Mouse (Mus musculus): ENCODE measurements around the gene Sprn. TPM values are rescaled to one million over a fixed set of nuclear protein-coding genes. Genes with fewer than 3 reads are reported as not detected.

Sprn gene
- polyA plus RNA-seq, 1 experiment from 2014 or later, result 0.54 TPM

GRCm38 (mm10) chr7:140167950-140168349 lies 13.3 kb upstream of the Sprn start:
- no peak for ATAC-seq (ENCODE audit: insufficient number of reproducible peaks, insufficient read depth, low FRiP score, low read depth)
- no peaks in the 10 kb centered on the region for H3K36me3 ChIP-seq (ENCODE audit: control insufficient read depth, insufficient read depth, low read length)
- 66% methylated on average over 1 of the region's 1 CpGs for WGBS

DNA sequence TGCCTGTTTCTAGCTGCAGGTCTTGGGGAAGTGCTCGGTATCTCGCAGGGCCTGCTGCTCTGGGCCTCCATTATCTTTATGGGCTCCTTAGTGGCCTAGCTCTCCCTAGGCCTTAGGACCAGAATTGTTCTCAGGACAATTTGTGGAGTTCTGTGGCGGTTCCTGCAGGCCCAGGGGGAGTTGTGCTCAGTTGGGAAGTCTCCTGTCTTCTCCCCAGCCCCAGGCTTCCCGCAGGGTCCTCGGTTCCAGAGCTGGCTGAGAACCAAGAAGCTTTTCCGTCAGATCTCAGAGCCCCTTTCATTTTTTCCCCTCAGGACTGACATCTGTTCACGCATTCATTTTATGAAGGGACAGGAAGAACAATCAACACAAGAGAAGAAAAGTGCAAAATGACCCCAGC lies 10.0 kb upstream of the Sprn start, which contains the start of gene Olfr522:
Gene Olfr522 (minus strand): TSS at position 101 of the 400 bp plus-strand sequence.
- H3K4me2 ChIP-seq (replicated peaks; ENCODE audit: low read depth, low read length), result no peak within 1 kb of the TSS
- H3K27me3 ChIP-seq (ENCODE audit: control insufficient read depth, insufficient read depth, low read length), result no peaks in the 10 kb centered on the region
- no peaks in the 10 kb centered on the region for H3K9me3 ChIP-seq (ENCODE audit: control insufficient read depth, low read depth, low read length)
- no peaks in the 10 kb centered on the region for H3K36me3 ChIP-seq (ENCODE audit: control insufficient read depth, insufficient read depth, low read length)
- 76% methylated on average over 7 of the region's 7 CpGs for WGBS
- no peak within 1 kb of the TSS for H3K4me3 ChIP-seq (ENCODE audit: low read depth, low read length)
- H3K9ac ChIP-seq (replicated peaks; ENCODE audit: low read depth, low read length), result no peak within 1 kb of the TSS
- no peak for ATAC-seq (ENCODE audit: insufficient number of reproducible peaks, insufficient read depth, low FRiP score, low read depth)
- no peak within 1 kb of the TSS for H3K27ac ChIP-seq (ENCODE audit: low read length)
- H3K4me1 ChIP-seq (ENCODE audit: control insufficient read depth, insufficient read depth, low read length), result no peaks in the 10 kb centered on the region

More at GRCm38 (mm10) chr7:140167950-140168349, 13.3 kb upstream of the Sprn start:
- Histone ChIP-seq H3K9ac (replicated peaks; ENCODE audit: low read depth, low read length) (no peak overlapping the region), H3K27me3 (ENCODE audit: control insufficient read depth, insufficient read depth, low read length) (no peaks in the 10 kb centered on the region), H3K4me2 (replicated peaks; ENCODE audit: low read depth, low read length) (no peak overlapping the region), H3K4me3 (ENCODE audit: low read depth, low read length) (no peak overlapping the region), H3K4me1 (ENCODE audit: control insufficient read depth, insufficient read depth, low read length) (no peaks in the 10 kb centered on the region), H3K9me3 (ENCODE audit: control insufficient read depth, low read depth, low read length) (no peaks in the 10 kb centered on the region), H3K27ac (ENCODE audit: low read length) (no peak overlapping the region)

GRCm38 (mm10) chr7:140160363-140160762 lies 5.7 kb upstream of the Sprn start:
- H3K27ac ChIP-seq (ENCODE audit: low read length), result no peak overlapping the region
- WGBS, result 85% methylated on average over 3 of the region's 3 CpGs
- ATAC-seq (ENCODE audit: insufficient number of reproducible peaks, insufficient read depth, low FRiP score, low read depth), result no peak
- H3K27me3 ChIP-seq (ENCODE audit: control insufficient read depth, insufficient read depth, low read length), result no peaks in the 10 kb centered on the region
- no peaks in the 10 kb centered on the region for H3K9me3 ChIP-seq (ENCODE audit: control insufficient read depth, low read depth, low read length)
- no peak overlapping the region for H3K9ac ChIP-seq (replicated peaks; ENCODE audit: low read depth, low read length)
- no peaks in the 10 kb centered on the region for H3K36me3 ChIP-seq (ENCODE audit: control insufficient read depth, insufficient read depth, low read length)
- no peak overlapping the region for H3K4me3 ChIP-seq (ENCODE audit: low read depth, low read length)
- no peaks in the 10 kb centered on the region for H3K4me1 ChIP-seq (ENCODE audit: control insufficient read depth, insufficient read depth, low read length)
- H3K4me2 ChIP-seq (replicated peaks; ENCODE audit: low read depth, low read length), result no peak overlapping the region

DNA sequence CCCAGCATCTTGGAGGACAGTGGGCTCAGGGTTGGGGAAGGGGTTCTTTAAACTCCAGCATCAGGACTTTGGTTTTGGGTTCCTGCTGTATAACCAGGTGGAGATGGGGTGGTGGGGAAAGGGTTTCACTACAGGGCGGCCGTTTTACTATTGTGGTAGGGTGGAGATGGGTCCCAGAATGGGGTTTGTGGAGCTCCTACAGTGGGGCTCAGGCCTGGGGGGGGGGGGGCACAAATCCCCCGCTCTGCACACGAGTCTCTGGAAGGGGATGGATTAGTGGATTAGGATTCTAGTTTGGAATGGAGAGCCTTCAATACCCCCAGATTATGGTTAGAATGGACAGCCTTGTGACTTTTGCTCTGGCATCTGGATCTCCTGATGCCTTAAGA lies 854 bp downstream of the Sprn start:
- ATAC-seq (ENCODE audit: insufficient number of reproducible peaks, insufficient read depth, low FRiP score, low read depth), result no peak
- 0 out of 2 replicates have a peak overlapping the region, but pooled peaks have one; percentile 20 for H3K4me3 ChIP-seq (ENCODE audit: low read depth, low read length)
- 28% methylated on average over 4 of the region's 4 CpGs for WGBS
- H3K9me3 ChIP-seq (ENCODE audit: control insufficient read depth, low read depth, low read length), result no peaks in the 10 kb centered on the region
- peaks cover 11% of the 10 kb centered on the region; the same call in 1 of the 2 replicates for H3K27me3 ChIP-seq (ENCODE audit: control insufficient read depth, insufficient read depth, low read length)
- H3K4me1 ChIP-seq (ENCODE audit: control insufficient read depth, insufficient read depth, low read length), result peaks cover 5% of the 10 kb centered on the region
- H3K27ac ChIP-seq (ENCODE audit: low read length), result no peak overlapping the region
- peak overlapping the region; percentile 34 for H3K4me2 ChIP-seq (replicated peaks; ENCODE audit: low read depth, low read length)
- H3K36me3 ChIP-seq (ENCODE audit: control insufficient read depth, insufficient read depth, low read length), result no peaks in the 10 kb centered on the region
- H3K9ac ChIP-seq (replicated peaks; ENCODE audit: low read depth, low read length), result no peak overlapping the region

GRCm38 (mm10) chr7:140153383-140153782 lies 1.3 kb downstream of the Sprn start:
- no peak for ATAC-seq (ENCODE audit: insufficient number of reproducible peaks, insufficient read depth, low FRiP score, low read depth)
- WGBS, result 4% methylated on average over 28 of the region's 28 CpGs
- Histone ChIP-seq H3K4me1 (ENCODE audit: control insufficient read depth, insufficient read depth, low read length) (peaks cover 5% of the 10 kb centered on the region), H3K27me3 (ENCODE audit: control insufficient read depth, insufficient read depth, low read length) (peaks cover 11% of the 10 kb centered on the region; the same call in 1 of the 2 replicates), H3K27ac (ENCODE audit: low read length) (no peak overlapping the region), H3K4me3 (ENCODE audit: low read depth, low read length) (0 out of 2 replicates have a peak overlapping the region, but pooled peaks have one; percentile 20), H3K9ac (replicated peaks; ENCODE audit: low read depth, low read length) (peak overlapping the region; percentile 26; the same call in 1 of the 2 replicates), H3K4me2 (replicated peaks; ENCODE audit: low read depth, low read length) (peak overlapping the region; percentile 31), H3K9me3 (ENCODE audit: control insufficient read depth, low read depth, low read length) (no peaks in the 10 kb centered on the region), H3K36me3 (ENCODE audit: control insufficient read depth, insufficient read depth, low read length) (no peaks in the 10 kb centered on the region)

DNA sequence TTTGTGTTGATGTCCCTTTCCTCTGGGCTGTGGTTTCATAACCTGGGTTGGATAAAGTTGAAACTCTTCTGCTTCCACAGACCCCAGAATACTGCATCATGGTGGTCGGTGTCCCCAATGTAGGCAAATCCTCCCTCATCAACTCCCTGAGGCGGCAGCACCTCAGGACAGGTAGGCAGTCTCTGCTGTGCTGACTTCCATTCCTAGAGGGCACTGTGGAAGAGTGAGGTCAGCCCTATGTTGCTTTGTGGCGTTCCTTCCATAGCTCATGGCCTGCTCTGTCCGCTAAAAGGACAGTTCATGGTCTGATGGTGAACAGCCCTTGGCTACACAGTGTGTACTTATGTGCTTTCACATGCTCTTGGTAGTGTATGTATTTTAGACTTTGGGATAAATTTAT lies 10.1 kb downstream of the Sprn start:
- Histone ChIP-seq H3K4me2 (replicated peaks; ENCODE audit: low read depth, low read length) (no peak overlapping the region), H3K9me3 (ENCODE audit: control insufficient read depth, low read depth, low read length) (no peaks in the 10 kb centered on the region), H3K4me3 (ENCODE audit: low read depth, low read length) (no peak overlapping the region), H3K36me3 (ENCODE audit: control insufficient read depth, insufficient read depth, low read length) (no peaks in the 10 kb centered on the region; the same call in 1 of the 2 replicates), H3K4me1 (ENCODE audit: control insufficient read depth, insufficient read depth, low read length) (no peaks in the 10 kb centered on the region), H3K27me3 (ENCODE audit: control insufficient read depth, insufficient read depth, low read length) (no peaks in the 10 kb centered on the region), H3K27ac (ENCODE audit: low read length) (no peak overlapping the region), H3K9ac (replicated peaks; ENCODE audit: low read depth, low read length) (no peak overlapping the region)
- no peak for ATAC-seq (ENCODE audit: insufficient number of reproducible peaks, insufficient read depth, low FRiP score, low read depth)
- 88% methylated on average over 4 of the region's 4 CpGs for WGBS

DNA sequence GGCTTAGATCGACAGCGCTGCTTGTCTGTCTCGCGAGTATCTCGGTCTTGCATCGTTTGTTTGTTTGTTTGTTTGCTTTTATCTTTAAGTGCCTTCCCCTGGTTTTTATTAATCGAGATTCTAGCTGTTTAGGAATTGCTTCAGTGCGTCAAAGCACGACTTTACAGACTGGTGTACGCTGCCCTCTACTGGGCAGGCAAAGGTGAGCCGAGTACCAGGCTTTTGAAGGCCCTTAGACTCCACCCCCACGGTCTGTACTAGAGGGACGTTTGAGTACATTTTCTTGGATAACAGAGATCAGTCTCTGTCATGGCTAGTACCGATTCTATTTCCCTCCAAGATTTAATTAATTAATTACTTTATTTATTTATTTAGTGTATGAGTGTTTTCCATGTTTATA lies 13.3 kb downstream of the Sprn start:
- no peak overlapping the region for H3K9ac ChIP-seq (replicated peaks; ENCODE audit: low read depth, low read length)
- H3K4me3 ChIP-seq (ENCODE audit: low read depth, low read length), result no peak overlapping the region
- H3K36me3 ChIP-seq (ENCODE audit: control insufficient read depth, insufficient read depth, low read length), result no peaks in the 10 kb centered on the region; the same call in 1 of the 2 replicates
- H3K27me3 ChIP-seq (ENCODE audit: control insufficient read depth, insufficient read depth, low read length), result no peaks in the 10 kb centered on the region
- H3K4me2 ChIP-seq (replicated peaks; ENCODE audit: low read depth, low read length), result no peak overlapping the region
- H3K27ac ChIP-seq (ENCODE audit: low read length), result no peak overlapping the region
- H3K9me3 ChIP-seq (ENCODE audit: control insufficient read depth, low read depth, low read length), result no peaks in the 10 kb centered on the region
- peaks cover 4% of the 10 kb centered on the region for H3K4me1 ChIP-seq (ENCODE audit: control insufficient read depth, insufficient read depth, low read length)
- 6% methylated on average over 14 of the region's 14 CpGs for WGBS
- no peak for ATAC-seq (ENCODE audit: insufficient number of reproducible peaks, insufficient read depth, low FRiP score, low read depth)

- Histone ChIP-seq H3K36me3 (ENCODE audit: control insufficient read depth, insufficient read depth, low read length) (no peaks in the 10 kb centered on the region), H3K4me3 (ENCODE audit: low read depth, low read length) (peak overlapping the region; percentile 66), H3K27me3 (ENCODE audit: control insufficient read depth, insufficient read depth, low read length) (no peaks in the 10 kb centered on the region), H3K4me2 (replicated peaks; ENCODE audit: low read depth, low read length) (peak overlapping the region; percentile 95), H3K4me1 (ENCODE audit: control insufficient read depth, insufficient read depth, low read length) (peaks cover 4% of the 10 kb centered on the region), H3K9ac (replicated peaks; ENCODE audit: low read depth, low read length) (peak overlapping the region; percentile 81), H3K27ac (ENCODE audit: low read length) (peak overlapping the region; percentile 44; the same call in 1 of the 2 replicates), H3K9me3 (ENCODE audit: control insufficient read depth, low read depth, low read length) (no peaks in the 10 kb centered on the region)
- no peak for ATAC-seq (ENCODE audit: insufficient number of reproducible peaks, insufficient read depth, low FRiP score, low read depth)
- 2% methylated on average over 8 of the region's 8 CpGs for WGBS
Observed at GRCm38 (mm10) chr7:140138021-140138310, 16.7 kb downstream of the Sprn start.

All from stomach, embryonic 14.5 days (tissue).